Mouse (Mus musculus): Measurements from ENCODE around the gene Slc38a4.
A peak's percentile ranks its signal among the peaks of the same experiment; 100 is the strongest.

Gene Slc38a4

DNA sequence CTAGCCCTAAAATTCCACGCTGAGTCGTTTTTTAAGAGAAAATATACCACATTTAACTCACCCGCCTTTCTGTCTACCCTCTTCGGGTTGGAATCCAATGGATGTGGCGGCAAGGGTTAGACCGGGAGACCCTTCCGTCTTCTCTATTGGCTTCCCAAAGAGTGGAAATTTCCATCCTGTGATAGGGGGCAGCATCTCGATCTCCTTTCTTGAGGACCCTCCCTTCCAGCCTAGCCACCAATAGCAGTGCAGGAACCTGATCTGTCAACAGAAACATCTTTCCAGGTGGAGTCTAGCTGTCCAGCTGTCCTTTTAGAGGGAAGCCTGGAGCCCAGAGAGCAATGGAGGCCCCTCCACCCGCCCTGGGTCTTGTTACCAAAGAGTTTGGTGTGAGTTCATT lies at the start of gene Slc38a4:
TSS of gene Slc38a4 (minus strand) at position 163 of the 400 bp plus-strand sequence.
- peak; percentile 53 for DNase-seq (ENCODE audit: low spot score)

DNA sequence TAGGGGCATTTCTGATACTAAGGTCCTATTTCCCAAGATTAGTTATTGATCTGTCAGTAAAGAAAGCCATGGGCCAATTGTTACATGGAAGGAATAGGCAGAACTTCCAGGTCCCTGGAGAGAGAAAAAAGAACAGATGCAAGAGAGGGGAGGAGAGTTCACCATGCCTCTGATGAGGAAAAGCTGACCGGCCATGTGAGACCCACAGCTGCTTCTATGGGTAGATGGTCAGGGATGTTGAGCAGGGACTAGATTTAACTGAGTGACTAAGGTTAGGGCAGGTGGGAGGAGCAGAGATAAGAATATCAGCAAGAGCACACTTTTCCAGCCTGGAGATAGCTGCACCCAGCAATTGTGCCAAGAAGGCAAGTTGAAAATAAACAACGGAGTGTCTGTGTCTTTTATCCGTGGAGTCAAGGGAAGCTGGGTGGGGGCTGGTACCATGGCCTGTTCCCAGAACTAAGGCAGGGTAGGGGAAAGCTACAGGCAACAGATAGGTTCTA lies 49.2 kb upstream of the Slc38a4 start:
- peak; percentile 27 for DNase-seq (ENCODE audit: low spot score)

DNA sequence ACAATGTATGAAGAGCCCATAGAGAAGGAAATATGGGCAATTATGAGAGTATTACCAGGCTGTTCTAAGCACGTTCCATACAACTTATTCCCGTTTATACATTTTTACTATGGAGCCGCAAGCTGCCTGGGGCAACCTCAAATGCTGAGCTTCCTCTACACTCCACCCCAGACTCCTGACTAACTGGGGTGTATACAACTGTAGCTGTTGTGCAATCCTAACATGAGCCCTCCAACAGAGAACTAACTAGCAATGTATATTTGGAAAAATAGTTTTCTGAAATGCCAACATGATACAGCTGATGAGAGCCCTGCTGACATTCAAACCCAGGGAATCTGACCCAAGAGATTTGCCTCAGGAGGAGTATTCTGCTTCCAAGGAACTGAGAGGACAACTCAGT lies 48.3 kb upstream of the Slc38a4 start:
- no peak for DNase-seq (ENCODE audit: low spot score)

DNA sequence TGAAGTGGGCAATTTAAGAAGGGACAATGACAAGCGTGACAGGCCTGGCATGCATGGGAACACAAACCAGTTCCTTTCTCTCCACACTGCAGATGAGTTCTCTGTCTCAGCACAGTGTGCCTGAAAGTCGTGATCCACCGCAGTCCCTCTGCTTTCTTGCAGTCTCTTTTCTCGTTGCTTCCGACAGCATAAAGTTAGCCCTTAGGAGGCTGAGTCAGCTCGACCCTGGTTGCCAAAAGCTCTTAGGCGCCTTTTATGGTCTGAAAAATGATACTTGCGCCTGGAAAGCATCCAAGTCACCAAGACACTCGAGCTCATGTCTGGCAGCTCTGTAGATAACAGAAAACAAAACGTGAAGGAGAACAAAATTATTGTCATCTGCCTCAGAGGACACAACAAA lies 47.1 kb upstream of the Slc38a4 start:
- DNase-seq (ENCODE audit: low spot score): peak; percentile 30

DNA sequence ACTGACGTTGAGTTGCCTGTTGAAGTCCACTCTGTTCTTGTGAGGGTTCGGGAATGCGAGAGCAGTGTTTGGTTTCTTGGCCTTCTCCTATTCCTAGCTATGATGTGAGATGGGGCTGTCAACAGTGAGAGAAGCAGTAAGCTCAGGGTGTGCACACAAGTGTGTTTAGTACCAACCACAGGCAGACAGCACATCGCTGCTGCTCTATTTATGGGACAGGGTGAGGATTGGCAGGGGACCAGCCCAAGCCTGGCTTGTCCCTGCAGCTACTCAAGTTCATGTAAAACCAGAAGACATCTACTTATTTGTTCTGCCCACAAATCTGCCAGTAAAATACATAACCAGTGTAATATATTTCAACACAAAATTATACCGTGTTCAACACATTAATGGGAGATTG lies 46.4 kb upstream of the Slc38a4 start:
- no peak for DNase-seq (ENCODE audit: low spot score)

DNA sequence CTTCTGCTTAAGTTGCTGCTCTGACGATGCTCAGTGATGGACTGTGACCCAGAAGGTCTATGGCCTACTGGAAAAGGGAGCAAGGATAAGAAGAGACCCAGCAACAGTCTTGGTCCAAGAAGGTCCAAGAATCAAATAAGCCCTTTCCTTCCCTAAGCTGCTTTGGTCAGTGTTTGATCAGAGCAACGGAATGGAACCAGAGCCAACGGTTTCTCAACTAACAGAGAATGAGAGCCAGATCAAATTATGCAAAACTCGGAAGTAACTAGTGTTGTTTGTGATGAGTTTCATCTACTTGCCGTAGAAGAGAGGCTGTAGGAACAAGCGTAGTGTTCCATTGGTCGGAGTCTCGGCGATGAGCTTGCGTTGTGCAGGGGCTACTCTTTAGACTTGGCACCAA lies 43.3 kb upstream of the Slc38a4 start:
- DNase-seq (ENCODE audit: low spot score): no peak

DNA sequence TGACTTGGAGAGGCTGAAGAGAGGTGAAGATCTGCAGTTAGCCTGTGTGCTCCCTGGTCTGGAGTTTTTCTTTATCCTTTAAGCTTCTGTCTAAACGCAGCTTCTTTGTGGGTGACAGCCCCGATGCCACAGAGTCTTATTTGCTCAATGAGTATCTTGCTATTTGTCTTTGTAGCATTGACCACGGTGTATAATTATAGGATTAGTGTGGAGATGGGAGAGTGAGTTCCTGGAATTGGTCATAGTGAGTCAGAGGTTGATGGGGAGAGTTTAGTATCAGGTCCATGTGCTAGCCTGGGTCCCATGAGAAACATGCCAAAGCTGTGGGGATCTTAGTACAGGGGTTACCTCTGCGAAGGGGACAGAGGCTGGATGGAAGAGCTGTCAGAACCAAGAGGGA lies 41.8 kb upstream of the Slc38a4 start:
- DNase-seq (ENCODE audit: low spot score): no peak

DNA sequence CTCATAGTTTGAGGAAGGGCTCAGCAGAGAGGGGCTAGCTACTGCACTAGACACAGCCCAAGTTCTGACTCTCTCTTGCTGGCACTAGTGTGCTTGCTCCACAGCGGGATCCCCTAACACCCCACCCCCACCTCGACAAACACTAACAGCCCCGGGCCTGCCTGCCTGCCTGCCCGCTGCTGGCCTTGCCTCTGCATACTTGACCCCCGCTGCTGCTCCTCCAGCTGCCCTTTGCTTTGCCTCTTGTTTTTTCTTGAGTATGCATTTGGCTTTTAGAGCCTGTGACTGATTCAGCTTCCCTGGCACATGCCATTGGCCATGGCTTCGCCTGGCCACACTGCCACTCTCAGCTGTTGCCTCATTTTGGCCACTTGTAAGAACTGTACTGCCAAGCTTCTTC lies 33.8 kb upstream of the Slc38a4 start:
- DNase-seq (ENCODE audit: low spot score): peak; percentile 69

DNA sequence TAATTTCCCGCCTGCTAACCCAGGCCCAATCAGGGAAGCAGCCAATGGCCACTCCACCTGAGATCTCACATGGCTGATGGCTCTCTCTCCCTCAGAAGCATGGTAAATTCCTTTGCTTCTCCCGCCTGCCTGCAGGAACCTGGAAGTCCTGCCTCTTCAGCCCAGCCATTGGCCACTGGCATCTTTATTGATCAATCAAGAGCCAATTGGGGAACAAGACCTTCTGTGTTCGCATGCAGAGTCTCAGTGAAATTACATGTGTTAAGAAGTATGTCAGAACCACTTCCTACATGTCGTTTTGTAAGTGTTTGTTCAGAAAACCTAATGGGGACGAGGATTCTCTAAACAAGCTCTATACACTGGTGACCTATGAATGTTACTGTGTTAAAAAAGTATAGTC lies 30.1 kb upstream of the Slc38a4 start:
- peak; percentile 58 for DNase-seq (ENCODE audit: low spot score)

DNA sequence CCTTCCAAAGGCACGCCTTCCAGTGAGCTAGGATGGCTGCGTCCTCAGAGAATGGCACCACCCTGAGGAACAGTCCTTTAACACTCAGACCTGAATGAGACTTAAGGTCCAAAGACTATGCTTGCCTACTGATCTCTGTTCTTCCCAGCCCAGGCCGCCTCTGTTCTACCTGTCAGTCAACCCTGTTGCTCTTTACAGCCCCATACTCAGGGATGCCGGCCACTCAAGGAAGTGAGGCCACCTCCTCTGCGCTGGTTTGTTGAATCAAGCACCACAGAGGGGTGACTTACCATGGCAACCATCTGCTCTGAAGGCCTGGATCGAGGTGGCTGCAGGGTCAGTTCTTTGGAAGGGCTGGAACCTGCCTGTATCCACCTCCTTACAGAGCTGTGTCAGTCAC lies 21.9 kb upstream of the Slc38a4 start:
- DNase-seq (ENCODE audit: low spot score): no peak

DNA sequence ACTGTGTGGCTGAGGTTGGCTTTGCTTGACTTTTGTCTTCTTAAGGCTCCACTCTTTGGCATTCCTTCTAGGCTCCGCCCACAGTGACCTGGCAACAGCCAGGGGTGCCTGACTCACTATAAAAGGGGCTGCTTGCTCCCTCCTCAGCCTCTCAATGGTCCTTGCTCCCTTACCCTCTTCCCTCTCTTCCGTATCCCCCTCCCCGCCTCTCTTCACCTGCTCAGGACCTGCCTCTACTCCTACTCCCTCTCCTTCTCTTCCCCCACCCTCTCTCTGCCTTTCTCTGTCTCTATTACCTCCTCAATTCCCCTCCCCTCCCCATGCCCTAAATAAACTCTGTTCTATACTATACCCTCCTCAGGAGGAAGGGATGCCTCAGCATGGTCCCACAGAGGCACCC lies 20.3 kb upstream of the Slc38a4 start:
- DNase-seq (ENCODE audit: low spot score): no peak

DNA sequence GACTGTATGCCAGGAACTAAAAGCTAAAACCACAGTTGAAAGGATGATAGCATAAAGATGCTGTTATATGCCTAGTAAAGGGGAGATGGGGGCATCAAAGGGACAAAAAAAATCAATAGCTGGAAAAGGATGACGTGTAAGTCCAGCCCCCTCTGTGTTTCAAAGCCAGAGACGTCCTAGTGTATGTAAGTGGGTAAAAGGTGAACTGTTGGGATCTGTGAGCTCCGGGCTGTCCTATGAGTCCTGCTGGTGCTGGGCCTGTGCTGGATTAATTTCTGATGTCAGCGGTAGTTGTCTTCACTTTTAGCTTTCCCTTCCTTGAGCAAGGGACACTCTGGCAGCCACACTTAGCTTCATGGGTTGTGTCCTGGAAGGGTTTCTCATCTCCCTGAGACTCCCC lies 19.5 kb upstream of the Slc38a4 start:
- no peak for DNase-seq (ENCODE audit: low spot score)

DNA sequence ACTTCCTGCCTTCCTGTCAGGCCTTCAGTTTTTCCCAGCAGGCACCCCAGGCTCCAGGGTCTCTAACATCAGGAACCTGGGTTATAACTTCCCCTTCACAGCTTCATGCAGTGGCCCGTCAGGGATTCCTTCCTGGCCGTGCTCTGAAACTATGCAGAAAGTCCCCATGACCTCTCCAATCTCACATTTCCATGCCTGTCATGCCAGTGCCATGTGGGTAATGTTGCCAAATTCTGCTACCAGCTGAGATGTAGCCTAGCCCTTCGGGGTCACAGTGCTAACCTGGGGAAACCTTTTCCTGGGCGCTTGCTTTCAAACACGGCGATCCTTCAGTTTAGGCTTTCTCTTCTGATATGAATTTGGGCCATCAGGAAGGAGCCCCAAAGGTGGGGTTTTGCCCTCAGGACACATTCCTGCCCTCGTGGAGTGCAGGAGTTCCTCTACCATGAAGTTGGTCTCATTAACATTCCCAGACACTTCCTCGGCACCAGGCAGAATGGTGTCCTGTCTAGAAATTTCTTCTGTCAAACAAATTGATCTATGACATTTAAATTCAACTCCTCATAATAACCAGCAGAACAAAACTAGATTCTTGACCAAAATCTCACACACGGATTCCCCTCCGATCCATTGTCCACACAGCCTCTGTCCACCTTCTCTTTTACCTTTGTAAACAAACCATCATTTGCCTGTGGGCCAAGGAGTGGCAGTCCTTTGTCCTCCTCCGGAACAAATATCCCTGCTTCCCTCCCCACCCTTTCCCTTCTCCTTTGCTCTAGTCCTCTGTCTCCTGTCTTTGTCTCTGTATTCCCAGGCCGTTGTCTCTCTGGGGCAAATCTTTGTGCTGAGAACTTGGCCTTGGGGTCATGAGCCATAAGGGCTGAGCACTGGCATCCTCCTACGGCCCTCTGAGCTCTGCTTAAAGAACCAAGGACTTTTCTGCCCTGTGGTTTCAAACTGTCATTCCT lies 17.4 kb upstream of the Slc38a4 start:
- no peak for DNase-seq (ENCODE audit: low spot score)

DNA sequence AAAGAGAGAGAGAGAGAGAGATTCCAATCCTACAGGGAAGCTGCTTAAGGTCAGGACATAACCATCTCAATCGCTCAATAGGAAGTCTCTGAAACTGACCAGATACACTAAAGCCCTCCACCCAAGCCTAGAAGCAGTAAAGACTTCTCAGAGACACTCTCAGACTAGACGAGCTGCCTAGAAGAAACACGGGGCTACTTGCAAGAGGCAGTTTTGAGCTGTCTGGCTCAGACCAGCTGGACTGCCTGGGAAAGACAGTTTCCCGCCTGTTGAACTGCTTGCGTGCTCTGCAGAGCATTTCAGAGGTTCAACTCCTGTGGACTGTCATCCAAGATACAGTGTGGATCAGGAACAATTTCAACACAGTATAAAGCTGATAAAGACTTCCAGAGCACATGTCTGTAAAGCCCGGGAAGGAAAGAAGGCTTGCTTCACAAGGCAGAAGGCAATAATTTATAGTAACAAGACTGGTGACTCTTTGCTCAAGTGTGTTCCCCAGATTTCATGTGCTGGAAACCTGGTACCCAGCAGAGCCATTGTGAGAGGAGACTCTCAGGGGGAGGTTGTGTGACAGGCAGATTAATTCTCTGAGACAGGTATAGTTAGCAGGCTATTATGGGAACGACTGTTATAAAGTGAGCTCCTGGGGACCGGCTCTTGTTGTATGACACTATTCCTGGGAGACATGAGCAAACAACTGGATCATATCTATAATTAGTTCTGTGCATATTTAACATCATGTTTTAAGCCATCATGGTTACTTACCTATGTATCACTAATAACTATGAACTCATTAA lies 11.8 kb upstream of the Slc38a4 start:
- DNase-seq (ENCODE audit: low spot score): peak; percentile 61

DNA sequence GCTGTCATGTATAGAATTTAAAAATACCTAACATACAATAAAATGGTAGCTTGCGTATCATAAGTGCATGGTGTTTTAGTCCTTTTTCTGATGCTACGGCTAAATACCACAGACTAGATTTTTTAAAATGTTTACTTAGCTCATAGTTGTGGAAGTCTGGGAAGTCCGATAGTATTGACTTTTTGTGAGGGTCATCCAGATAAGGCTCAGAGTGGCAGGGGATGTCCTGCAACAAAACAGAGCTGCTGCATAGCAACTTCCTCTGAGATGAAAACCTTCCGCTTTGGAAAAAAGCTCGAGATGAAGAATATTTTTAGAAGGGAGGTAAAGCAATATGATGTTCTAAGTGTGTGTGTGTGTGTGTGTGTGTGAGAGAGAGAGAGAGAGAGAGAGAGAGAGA lies 11.2 kb upstream of the Slc38a4 start:
- peak; percentile 47 for DNase-seq (ENCODE audit: low spot score)

DNA sequence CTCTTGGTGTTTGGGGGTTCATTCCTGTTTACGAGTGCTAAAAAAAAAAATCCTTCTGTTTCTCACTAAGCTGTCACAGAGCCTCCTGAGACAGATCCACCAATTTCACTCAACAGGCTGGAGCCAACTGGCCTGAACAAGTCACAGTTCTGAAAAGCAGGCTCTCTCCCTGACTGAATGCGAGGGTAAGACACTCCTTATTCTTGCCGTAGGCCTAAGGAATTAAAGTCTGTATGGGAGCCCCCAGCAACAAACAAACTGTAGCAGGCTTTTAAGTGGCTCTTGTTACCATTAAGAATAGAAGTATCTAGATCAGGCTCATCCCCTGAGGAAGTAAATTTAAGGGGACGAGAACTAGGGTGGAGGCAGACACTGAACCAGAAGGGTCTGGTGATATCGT lies 7.5 kb upstream of the Slc38a4 start:
- DNase-seq (ENCODE audit: low spot score): no peak

DNA sequence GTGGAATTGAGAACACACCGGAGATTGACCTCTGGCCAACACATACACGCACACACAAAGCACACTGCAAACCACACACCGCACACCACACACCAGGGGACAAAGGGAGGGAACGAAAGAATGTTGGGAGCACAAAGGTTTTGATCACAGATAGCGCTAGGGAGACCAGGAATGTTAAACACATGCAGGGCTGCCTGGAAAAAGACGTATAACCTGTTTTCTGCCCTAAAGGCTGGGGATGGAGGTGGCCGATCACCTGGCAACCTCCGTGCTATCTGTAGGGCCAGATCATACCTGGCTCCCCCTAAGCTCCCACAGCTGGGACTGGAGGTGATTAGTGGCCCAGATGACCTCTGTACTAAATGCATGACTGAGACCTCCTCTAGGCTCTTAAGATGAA lies 5.2 kb upstream of the Slc38a4 start:
- no peak for DNase-seq (ENCODE audit: low spot score)

DNA sequence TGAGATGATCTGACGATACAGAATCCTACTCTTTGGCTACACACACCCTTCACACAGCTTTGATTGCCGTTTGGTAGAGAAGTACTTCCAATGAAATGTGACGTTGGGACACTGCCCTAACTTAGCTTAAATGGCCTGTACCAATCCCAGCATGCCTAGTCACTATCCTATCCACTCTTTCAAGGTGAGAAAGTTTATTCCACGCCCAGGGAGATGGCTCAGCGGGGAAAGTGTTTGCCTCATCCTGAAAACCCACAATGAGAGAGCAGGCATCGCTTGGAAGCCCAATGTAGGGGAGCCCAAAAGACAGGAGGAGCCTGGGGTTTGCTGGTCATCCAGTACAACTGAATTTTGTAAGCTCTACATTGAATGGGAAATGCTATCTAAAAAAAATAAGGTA lies 4.8 kb upstream of the Slc38a4 start:
- no peak for DNase-seq (ENCODE audit: low spot score)

DNA sequence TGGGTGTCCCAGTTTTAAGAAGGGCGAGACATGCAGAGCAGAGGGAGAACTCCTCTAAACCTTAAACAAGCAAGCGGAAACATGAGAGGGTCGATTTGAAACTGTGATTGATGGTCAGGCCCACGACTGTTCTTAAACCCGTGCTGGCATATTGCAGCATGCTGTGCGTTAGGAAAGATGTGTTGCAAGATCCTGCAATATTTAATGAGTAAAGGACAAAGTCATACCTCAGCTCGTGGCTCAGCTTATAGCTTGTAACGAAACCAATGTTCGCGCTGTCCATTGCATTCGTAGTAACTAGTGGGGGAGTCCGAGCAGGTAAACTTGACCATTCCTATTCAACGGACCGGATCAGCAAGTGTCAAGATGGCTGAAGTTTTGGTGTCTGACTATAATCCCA lies 4.3 kb upstream of the Slc38a4 start:
- no peak for DNase-seq (ENCODE audit: low spot score)

DNA sequence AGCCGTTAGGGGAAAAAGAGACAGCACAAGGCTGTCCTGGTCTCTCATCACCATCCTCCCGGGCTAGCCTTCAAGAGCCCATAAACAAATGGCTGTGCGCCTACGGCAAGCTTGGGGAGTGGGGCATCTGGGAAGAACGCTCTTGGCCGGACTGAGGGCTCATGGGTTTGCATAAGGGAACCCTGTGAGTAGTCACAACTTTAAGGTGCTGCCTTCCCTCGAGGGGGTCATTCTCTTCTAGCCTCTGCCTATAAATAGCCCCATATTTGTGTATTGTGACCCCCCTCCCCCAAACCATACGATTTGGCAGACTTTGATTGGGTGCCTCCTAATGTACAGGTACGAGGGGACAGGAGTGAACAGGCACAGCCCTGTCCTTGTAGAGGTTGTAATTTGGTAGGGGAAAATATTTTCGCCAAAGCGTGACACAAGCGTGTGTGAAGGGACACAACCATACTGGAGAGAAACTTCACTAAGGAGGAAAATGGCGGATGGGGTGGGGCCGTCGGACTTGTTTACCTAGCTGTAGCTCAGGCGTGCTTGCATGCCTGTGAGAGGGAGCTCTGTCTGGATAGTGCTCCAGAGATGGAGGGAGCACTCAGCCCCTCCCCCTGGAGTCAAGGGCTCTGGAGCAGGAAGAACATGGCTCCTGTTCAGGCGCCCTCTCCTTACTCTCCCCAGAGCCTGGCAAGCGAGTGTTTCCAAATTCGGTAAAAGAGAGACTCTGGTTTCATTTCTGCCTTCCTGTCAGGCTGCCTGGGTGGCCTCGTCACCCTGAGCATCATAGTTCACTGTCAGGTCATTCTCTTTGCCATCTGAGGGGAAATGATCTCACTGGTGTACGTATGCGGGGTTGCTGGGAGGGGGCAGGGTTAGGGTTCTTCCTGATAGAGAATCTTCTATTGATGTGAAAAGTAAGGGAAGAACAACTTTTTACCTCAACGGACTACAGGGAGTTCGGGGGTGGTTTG lies 3.6 kb upstream of the Slc38a4 start:
- no peak for DNase-seq (ENCODE audit: low spot score)

DNA sequence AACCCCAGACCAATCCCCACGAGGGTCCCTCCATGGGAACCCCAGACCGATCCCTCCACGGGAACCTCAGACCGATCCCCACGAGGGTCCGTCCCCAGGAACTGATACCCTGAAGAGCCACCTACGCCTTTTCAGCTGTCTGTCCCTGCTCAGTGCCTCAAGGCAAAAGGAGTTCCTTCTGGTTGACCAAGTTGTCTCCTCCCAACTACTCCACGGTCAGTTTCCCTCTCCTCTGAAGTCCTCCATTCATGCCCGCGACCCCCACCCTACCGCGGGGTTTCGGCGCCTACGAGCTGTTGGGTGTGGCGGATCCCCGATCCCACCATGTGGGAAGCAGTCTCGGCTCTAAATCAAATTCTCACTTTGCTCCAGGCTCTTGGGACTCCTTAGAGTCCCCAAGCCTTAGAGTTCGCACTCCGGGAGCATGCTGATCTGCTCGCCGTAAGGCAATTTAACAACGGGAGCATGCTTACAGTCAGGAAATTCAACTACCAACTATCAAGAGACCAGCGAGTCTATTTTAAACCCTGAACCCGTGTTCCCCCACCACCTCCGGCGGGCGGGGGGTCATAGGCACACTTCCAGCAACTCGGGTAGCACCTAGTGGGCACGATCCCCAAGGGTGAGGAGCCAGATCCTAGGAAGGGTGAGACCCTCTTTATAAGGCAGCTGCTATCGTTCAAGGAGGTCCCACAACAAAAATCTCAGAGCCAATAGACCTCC lies 828 bp downstream of the Slc38a4 start:
- DNase-seq (ENCODE audit: low spot score): no peak

Measured in yolk sac, embryonic 10.5 days (tissue).